Mouse (Mus musculus) T-cell, adult 66 days (primary cell): Measurements from ENCODE around the gene Atp2a3. TPM values are rescaled to one million over a fixed set of nuclear protein-coding genes. Genes with fewer than 3 reads are reported as not detected.

Source experiments
- total RNA-seq, 2 experiments: library from RNA; stranded (reverse); gene quantifications; 3 replicates in 1 of 2; 4 replicates in 1 of 2; pipeline ENCODE4 v1.2.4; 2023

The Atp2a3 gene
- 100 to 1,000 TPM; 226 to 247 TPM for total RNA-seq

GRCm38 (mm10) chr11:72961072-72961980 is at the start of gene Atp2a3:
TSS of gene Atp2a3 (plus strand) at chr11:72961169.

GRCm38 (mm10) chr11:72998771-72999170 is 37.8 kb downstream of the Atp2a3 start, which contains the start of gene P2rx1:
TSS of gene P2rx1 (plus strand) at chr11:72999103.

GRCm38 (mm10) chr11:73018471-73019146 is 57.6 kb downstream of the Atp2a3 start, which contains the start of gene Camkk1:
TSS of gene Camkk1 (plus strand) at chr11:73019008.

Other genes starting within 250 kb of the Atp2a3 start
- gene Cyb5d2, start 165.0 kb upstream of the Atp2a3 start, total RNA-seq, result 1 to 10 TPM; 5.6 to 8.5 TPM
- gene Zzef1, start 164.9 kb upstream of the Atp2a3 start, total RNA-seq, result 10 to 100 TPM; 83.9 to 99.4 TPM
- 1 to 10 TPM in 1 of 2 experiments, under 1 TPM in 1; 0.73 to 1.5 TPM for gene P2rx1, start 37.9 kb downstream of the Atp2a3 start, total RNA-seq
- gene Camkk1, start 57.8 kb downstream of the Atp2a3 start, total RNA-seq, result 1 to 10 TPM; 4.9 to 5.3 TPM
- 10 to 100 TPM; 26.4 to 30.1 TPM for gene Ncbp3, start 86.6 kb downstream of the Atp2a3 start, total RNA-seq
- gene Itgae, start 129.4 kb downstream of the Atp2a3 start, total RNA-seq, result 10 to 100 TPM; 27.3 to 32.7 TPM
- gene Haspin, start 177.1 kb downstream of the Atp2a3 start, total RNA-seq, result 1 to 10 TPM; 2.6 to 3.0 TPM
- gene P2rx5, start 199.3 kb downstream of the Atp2a3 start, total RNA-seq, result under 1 TPM in 1 of 2 experiments, not detected in 1; 0.76 TPM
- 10 to 100 TPM; 45.0 to 48.6 TPM for gene Emc6, start 215.9 kb downstream of the Atp2a3 start, total RNA-seq
- 1 to 10 TPM; 8.7 to 9.8 TPM for gene Tax1bp3, start 215.9 kb downstream of the Atp2a3 start, total RNA-seq
- gene Ctns, start 237.9 kb downstream of the Atp2a3 start, total RNA-seq, result 10 to 100 TPM; 17.6 to 19.5 TPM
- gene Shpk, start 238.3 kb downstream of the Atp2a3 start, total RNA-seq, result 1 to 10 TPM; 5.7 to 6.6 TPM